Mouse (Mus musculus) forebrain, embryonic 14.5 days (tissue): ENCODE measurements around the gene Metap2. TPM values are rescaled to one million over a fixed set of nuclear protein-coding genes. Genes with fewer than 3 reads are reported as not detected.

Experiments
- ATAC-seq: fragments of 200-750 bp; cut with Nextera tagmentation; 2 replicates; pipeline ENCODE4 v1.8.0; 2017; ENCODE audit warnings: mild to moderate bottlenecking, moderate library complexity
- DNase-seq: peaks from one replicate; pipeline ENCODE4 v3.0.0-alpha.2; 2015; ENCODE audit warnings: low spot score
- H3K27ac ChIP-seq: fragments of 300-500 bp; sonication (generic); 2 replicates; pipeline ENCODE4 v1.5.1; 2014; ENCODE audit warnings: low read depth, mild to moderate bottlenecking, control low read depth, low read length, moderate library complexity
- H3K27me3 ChIP-seq: fragments of 300-500 bp; sonication (generic); replicated peaks from 2 replicates; pipeline ENCODE4 v1.6.1; 2014; ENCODE audit warnings: low read length, control low read depth, mixed read lengths; ENCODE audit not compliant: control insufficient read depth, insufficient read depth
- H3K36me3 ChIP-seq: fragments of 300-500 bp; sonication (generic); 2 replicates; pipeline ENCODE4 v1.6.1; 2014; ENCODE audit warnings: low read length, control low read depth; ENCODE audit not compliant: control insufficient read depth, insufficient read depth
- H3K4me1 ChIP-seq: fragments of 300-500 bp; sonication (generic); 2 replicates; pipeline ENCODE4 v1.6.1; 2014; ENCODE audit warnings: antibody characterized with exemption, low read length, control low read depth; ENCODE audit not compliant: control insufficient read depth, insufficient read depth
- H3K4me2 ChIP-seq: fragments of 300-500 bp; sonication (generic); 2 replicates; pipeline ENCODE4 v1.6.1; 2014; ENCODE audit warnings: mild to moderate bottlenecking, control low read depth, low read length
- H3K4me3 ChIP-seq: fragments of 300-500 bp; sonication (generic); 2 replicates; pipeline ENCODE4 v1.5.1; 2014; ENCODE audit warnings: low read depth, low read length, control low read depth
- H3K9ac ChIP-seq: fragments of 300-500 bp; sonication (generic); 2 replicates; pipeline ENCODE4 v1.6.1; 2014; ENCODE audit warnings: mild to moderate bottlenecking, low read length, control low read depth, moderate library complexity
- H3K9me3 ChIP-seq: fragments of 300-500 bp; sonication (generic); replicated peaks from 2 replicates; pipeline ENCODE4 v1.6.1; 2016; ENCODE audit warnings: low read length, control low read depth, mixed read lengths; ENCODE audit not compliant: control insufficient read depth
- WGBS: fragments of 180-500 bp; shearing (Covaris S2); extraction: QIAGEN DNeasy Blood & Tissue Kit; methylation state at CpG from one replicate; pipeline ENCODE4 v1.1.7; 2014; 5-methylcytosine and 5-hydroxymethylcytosine counted together
- polyA plus RNA-seq: library from polyadenylated mRNA; unstranded; fragments of >200 nt; fragmentation: Nextera tagmentation; extraction: Ambion mirVana; gene quantifications from 2 replicates; pipeline ENCODE4 v1.2.1, GENCODE M21; 2014

The Metap2 gene
- polyA plus RNA-seq, 1 experiment from 2014 or later, result 157 TPM

GRCm38 (mm10) chr10:93888590-93888934 is 8.3 kb downstream of the Metap2 start:
- peak overlapping the region; percentile 91 for H3K4me2 ChIP-seq
- WGBS, result 22% methylated on average over 10 of the region's 10 CpGs

GRCm38 (mm10) chr10:93885839-93886477 is 10.9 kb downstream of the Metap2 start:
- no peaks in the 10 kb centered on the region for H3K27me3 ChIP-seq
- ATAC-seq, result no peak
- no peak overlapping the region for H3K27ac ChIP-seq
- WGBS, result 91% methylated on average over 14 of the region's 14 CpGs
- H3K9me3 ChIP-seq, result no peaks in the 10 kb centered on the region
- 0 out of 2 replicates have a peak, but pooled peaks cover 3% of the 10 kb centered on the region for H3K4me1 ChIP-seq
- peaks cover 29% of the 10 kb centered on the region for H3K36me3 ChIP-seq
- DNase-seq, result peak; percentile 11
- H3K4me3 ChIP-seq, result no peak overlapping the region
- H3K9ac ChIP-seq, result no peak overlapping the region
- H3K4me2 ChIP-seq, result no peak overlapping the region

More at GRCm38 (mm10) chr10:93888590-93888934, 8.3 kb downstream of the Metap2 start:
- peak overlapping the region; percentile 98 for H3K4me3 ChIP-seq
- 0 out of 2 replicates have a peak overlapping the region, but pooled peaks have one; percentile 85 for H3K27ac ChIP-seq
- DNase-seq, result no peak
- 0 out of 2 replicates have a peak, but pooled peaks cover 3% of the 10 kb centered on the region for H3K4me1 ChIP-seq
- no peaks in the 10 kb centered on the region for H3K9me3 ChIP-seq
- no peaks in the 10 kb centered on the region for H3K27me3 ChIP-seq
- ATAC-seq, result no peak
- H3K9ac ChIP-seq, result peak overlapping the region; percentile 91
- peaks cover 29% of the 10 kb centered on the region for H3K36me3 ChIP-seq

- Histone ChIP-seq H3K27ac (no peak overlapping the region), H3K9me3 (no peaks in the 10 kb centered on the region), H3K4me2 (no peak overlapping the region), H3K9ac (no peak overlapping the region), H3K4me1 (no peaks in the 10 kb centered on the region), H3K4me3 (no peak overlapping the region), H3K36me3 (peaks cover 45% of the 10 kb centered on the region), H3K27me3 (no peaks in the 10 kb centered on the region)
- WGBS, result 72% methylated on average over 8 of the region's 8 CpGs
- DNase-seq, result no peak
- no peak for ATAC-seq
Observed at GRCm38 (mm10) chr10:93882738-93883364, 14.0 kb downstream of the Metap2 start.

GRCm38 (mm10) chr10:93881918-93882317 is 15.0 kb downstream of the Metap2 start:
- no peak overlapping the region for H3K27ac ChIP-seq
- H3K4me2 ChIP-seq, result no peak overlapping the region
- H3K9me3 ChIP-seq, result no peaks in the 10 kb centered on the region
- H3K36me3 ChIP-seq, result peaks cover 44% of the 10 kb centered on the region
- no peak overlapping the region for H3K4me3 ChIP-seq
- no peaks in the 10 kb centered on the region for H3K27me3 ChIP-seq
- no peak for DNase-seq
- ATAC-seq, result no peak
- H3K9ac ChIP-seq, result no peak overlapping the region
- H3K4me1 ChIP-seq, result no peaks in the 10 kb centered on the region

- ATAC-seq, result no peak
- no peak overlapping the region for H3K4me3 ChIP-seq
- H3K9ac ChIP-seq, result no peak overlapping the region
- no peaks in the 10 kb centered on the region for H3K4me1 ChIP-seq
- H3K27me3 ChIP-seq, result no peaks in the 10 kb centered on the region
- WGBS, result 95% methylated on average over 4 of the region's 4 CpGs
- H3K4me2 ChIP-seq, result no peak overlapping the region
- H3K9me3 ChIP-seq, result no peaks in the 10 kb centered on the region
- no peak overlapping the region for H3K27ac ChIP-seq
- DNase-seq, result no peak
- H3K36me3 ChIP-seq, result peaks cover 30% of the 10 kb centered on the region
Observed at GRCm38 (mm10) chr10:93878732-93879131, 18.2 kb downstream of the Metap2 start.

GRCm38 (mm10) chr10:93876772-93877171 is 20.1 kb downstream of the Metap2 start:
- WGBS, result 91% methylated on average over 1 of the region's 1 CpGs
- H3K9me3 ChIP-seq, result no peaks in the 10 kb centered on the region
- no peak overlapping the region for H3K27ac ChIP-seq
- H3K4me1 ChIP-seq, result no peaks in the 10 kb centered on the region
- H3K4me3 ChIP-seq, result no peak overlapping the region
- DNase-seq (no peak), ATAC-seq (no peak)
- H3K4me2 ChIP-seq, result no peak overlapping the region
- H3K9ac ChIP-seq, result no peak overlapping the region
- H3K36me3 ChIP-seq, result peaks cover 40% of the 10 kb centered on the region
- no peaks in the 10 kb centered on the region for H3K27me3 ChIP-seq

GRCm38 (mm10) chr10:93868886-93869285 is 28.0 kb downstream of the Metap2 start:
- Histone ChIP-seq H3K27me3 (no peaks in the 10 kb centered on the region), H3K27ac (no peak overlapping the region), H3K4me2 (no peak overlapping the region), H3K36me3 (peaks cover 80% of the 10 kb centered on the region), H3K9ac (no peak overlapping the region), H3K4me3 (no peak overlapping the region), H3K4me1 (no peaks in the 10 kb centered on the region), H3K9me3 (no peaks in the 10 kb centered on the region)
- DNase-seq (no peak), ATAC-seq (no peak)
- WGBS, result 92% methylated on average over 4 of the region's 4 CpGs

- Histone ChIP-seq H3K4me2 (no peak overlapping the region), H3K4me1 (no peaks in the 10 kb centered on the region), H3K27me3 (no peaks in the 10 kb centered on the region), H3K36me3 (peaks cover 80% of the 10 kb centered on the region), H3K9me3 (no peaks in the 10 kb centered on the region), H3K4me3 (no peak overlapping the region), H3K27ac (no peak overlapping the region), H3K9ac (no peak overlapping the region)
- no peak for DNase-seq
- no peak for ATAC-seq
- 95% methylated on average over 7 of the region's 7 CpGs for WGBS
Observed at GRCm38 (mm10) chr10:93868401-93868800, 28.5 kb downstream of the Metap2 start.

GRCm38 (mm10) chr10:93856095-93856494 is 40.8 kb downstream of the Metap2 start:
- no peak for ATAC-seq
- H3K27ac ChIP-seq, result no peak overlapping the region

More at GRCm38 (mm10) chr10:93856095-93856494, 40.8 kb downstream of the Metap2 start:
- Histone ChIP-seq H3K36me3 (peaks cover 13% of the 10 kb centered on the region; the same call in 1 of the 2 replicates), H3K9me3 (no peaks in the 10 kb centered on the region), H3K4me1 (no peaks in the 10 kb centered on the region), H3K27me3 (no peaks in the 10 kb centered on the region), H3K9ac (no peak overlapping the region), H3K4me2 (no peak overlapping the region), H3K4me3 (no peak overlapping the region)
- DNase-seq, result no peak
- 95% methylated on average over 6 of the region's 6 CpGs for WGBS
